Mouse (Mus musculus) CD4-positive helper T cell, adult 2 months (primary cell): ENCODE data around the gene Tmem9b.

Experiments used
- DNase-seq: peaks from one replicate; pipeline ENCODE4 v3.0.0-alpha.2; 2012; ENCODE audit warnings: low read depth, missing footprints, low spot score

The Tmem9b gene

DNA sequence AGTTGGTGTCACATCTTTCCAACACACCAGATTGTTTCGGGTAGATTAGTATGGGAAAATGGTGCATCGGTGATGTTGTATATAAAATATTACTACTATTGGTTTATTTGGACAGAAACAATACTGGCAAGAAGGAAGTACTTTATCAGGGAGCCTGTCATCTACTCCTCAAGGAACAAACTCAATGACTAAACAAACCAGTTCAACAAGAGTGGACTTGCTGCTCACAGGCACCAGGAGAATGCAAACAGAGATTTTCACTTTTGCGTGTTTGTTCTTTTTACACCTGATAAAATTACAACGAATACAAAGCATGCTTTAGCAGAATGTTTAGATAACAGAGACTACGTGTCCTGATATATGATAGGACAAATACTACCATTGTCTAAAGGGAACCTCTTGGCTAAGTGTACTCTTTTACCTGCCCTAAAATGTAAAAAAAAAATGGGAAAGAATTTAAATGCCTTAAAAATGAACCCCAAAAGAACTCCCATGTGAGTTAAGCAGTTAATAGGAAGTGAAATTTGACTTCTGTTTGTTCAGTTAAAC is 12.8 kb downstream of the Tmem9b start:
- DNase-seq, result no peak

DNA sequence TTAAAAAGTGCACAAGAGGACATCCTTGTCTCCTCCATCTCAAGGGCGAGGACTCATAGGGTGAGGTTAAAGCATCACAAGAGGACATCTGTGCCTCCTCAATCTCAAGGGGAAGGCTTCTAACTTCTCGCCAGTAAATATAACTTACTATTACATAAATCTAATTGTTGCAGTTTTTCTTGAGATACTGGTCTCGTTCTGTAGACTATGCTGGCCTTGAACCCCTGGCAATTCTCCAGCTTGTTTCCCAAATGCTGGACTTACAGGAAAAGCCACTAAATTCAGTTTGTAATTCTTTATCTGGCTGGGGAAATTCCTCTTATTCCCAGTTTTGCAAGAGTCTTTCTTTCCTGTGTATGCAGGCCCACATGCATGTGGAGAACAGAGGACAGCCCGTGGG is 17.9 kb downstream of the Tmem9b start:
- no peak for DNase-seq

DNA sequence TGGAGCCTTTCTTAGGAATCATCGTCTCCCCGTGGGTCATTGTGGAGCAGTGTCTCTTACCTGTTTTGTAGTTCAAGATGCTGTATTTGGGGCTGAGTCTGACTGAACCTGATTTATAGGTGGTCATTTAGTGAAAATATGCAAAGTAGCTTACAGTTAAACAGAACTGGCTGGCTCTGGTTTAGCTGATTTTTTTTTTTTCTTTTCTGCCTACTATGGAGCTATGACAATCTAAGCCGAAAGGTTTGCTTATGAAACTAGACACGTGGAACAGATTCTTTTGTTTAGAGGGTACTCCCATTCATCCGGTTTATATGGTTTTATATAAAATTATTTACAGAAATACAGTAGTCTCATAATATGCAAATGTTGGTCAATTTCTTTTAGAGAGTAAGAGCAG is 21.0 kb downstream of the Tmem9b start, which contains the start of gene Ascl3:
TSS of gene Ascl3 (minus strand) at position 101 of the 400 bp plus-strand sequence.
- DNase-seq, result no peak

DNA sequence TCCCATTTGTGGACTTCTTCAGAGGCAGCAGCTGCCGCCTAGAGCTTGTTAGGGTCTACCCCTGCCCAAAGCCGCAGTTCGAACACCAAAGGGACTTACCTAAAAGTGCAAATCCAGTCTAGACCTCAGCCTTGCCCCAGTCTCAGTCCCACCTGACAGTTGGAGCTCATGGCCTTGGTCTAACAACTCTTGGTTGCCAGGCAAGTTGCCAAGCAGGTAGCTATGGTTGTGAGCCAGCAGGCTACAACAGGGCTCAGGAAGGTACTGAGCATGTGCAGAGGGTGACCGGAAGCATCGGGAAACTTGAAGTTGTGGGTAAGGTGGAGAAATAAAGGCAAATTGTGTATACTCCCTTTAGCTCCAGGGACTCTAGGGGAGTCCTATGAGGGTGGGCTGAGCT is 29.0 kb downstream of the Tmem9b start, which contains the start of gene BC051019:
TSS of gene BC051019 (minus strand) at position 154 of the 400 bp plus-strand sequence.
- DNase-seq, result no peak

DNA sequence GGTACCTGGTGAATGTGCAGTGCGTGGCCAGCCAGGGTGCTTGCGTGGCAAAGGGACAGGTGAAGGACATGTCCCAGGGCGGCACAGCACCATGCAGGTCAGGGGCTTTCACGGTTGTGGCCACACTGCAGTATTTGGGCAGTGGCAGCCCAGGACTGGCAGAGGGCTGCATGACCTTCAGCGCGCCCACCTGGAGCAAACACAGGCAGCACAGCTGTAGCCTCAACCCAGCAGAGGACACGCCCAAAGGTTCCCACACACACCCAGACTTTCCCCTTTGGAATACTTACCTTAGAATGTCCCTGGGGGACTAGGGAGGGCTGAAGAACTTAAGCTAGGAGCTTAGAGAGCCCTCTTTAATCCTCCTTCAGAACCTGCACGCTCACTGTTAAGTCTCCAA is 29.6 kb downstream of the Tmem9b start:
- DNase-seq, result no peak

DNA sequence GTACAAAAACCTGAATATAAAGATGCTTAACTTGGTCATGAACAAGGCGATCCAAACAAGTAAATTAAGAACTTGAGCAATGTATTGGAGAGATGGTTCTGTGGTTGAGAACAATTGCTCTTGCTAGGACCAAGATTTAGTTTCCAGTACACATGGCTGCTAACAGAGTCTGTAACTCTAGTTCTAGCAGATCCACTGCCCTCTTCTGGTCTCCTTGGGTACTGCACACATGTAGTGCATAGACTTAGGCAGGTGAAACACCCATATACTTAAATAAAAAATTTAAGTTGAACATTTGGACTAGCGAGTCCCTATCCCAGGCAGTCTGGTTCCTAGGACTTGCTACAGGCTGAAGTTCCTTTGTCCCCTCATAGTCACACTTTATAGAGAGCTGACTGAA is 30.1 kb downstream of the Tmem9b start:
- DNase-seq, result no peak

DNA sequence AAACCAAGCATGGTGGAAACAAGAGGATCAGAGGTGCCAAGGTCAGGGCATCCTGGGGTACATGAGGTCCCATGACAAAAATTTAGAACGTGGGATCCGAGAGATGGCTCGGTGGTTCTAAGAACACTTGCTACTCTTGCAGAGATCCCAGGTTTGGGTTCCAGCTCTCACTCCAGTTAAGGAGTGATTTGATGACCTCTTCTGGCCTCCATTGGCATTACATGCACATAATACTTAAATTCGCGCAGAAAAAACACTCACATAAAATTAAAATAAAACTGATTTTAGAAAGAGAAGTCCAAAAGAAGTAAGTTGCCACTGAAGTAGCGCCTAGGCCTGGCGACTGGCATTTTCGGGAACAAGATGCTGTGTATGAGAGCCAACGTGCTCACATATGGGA is 33.4 kb downstream of the Tmem9b start:
- DNase-seq, result no peak

DNA sequence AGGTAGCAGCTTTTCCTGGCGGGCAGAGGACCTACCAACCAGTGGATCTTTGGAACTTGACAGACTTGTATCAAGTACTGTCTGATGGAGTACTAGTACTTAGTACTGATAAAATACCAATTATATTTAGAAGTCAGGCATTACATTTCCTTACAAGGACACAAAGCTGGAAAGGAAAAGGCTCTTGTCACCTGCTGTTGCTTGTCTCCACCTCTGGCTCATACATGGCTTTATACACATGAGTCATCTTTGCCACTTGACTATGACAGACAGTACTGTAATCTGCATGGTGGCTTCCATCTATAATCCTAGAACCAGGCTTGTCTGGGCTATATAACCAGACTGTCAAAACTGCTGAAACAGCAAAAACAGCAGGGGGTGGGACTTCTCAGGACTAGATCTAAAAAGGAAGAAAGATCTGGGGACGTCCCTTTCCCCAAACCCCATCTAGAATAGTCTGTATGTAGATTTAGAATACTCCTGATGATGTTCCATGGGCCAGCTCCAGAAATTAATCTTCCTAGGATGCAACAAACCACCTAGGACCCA is 39.2 kb downstream of the Tmem9b start:
- DNase-seq, result no peak

DNA sequence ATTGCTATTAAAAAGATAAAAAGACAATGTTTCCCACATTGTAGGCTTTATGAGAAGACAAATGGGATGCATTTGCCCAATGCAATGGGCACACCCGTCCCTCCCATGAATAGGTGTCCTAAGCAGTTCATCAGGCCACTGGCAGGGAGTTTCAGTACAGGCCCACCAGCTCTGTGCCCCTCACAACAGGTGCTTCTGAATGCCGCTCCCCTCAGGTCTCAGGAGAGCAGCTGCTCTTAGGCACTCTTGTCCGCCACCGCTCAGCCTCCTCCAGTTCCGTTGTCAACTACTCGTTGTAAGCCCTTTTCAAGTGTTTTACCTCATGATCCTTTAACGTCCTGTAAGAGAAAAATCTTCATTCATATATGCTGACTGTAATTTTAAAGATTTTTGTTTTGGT is 40.5 kb downstream of the Tmem9b start:
- DNase-seq, result no peak

DNA sequence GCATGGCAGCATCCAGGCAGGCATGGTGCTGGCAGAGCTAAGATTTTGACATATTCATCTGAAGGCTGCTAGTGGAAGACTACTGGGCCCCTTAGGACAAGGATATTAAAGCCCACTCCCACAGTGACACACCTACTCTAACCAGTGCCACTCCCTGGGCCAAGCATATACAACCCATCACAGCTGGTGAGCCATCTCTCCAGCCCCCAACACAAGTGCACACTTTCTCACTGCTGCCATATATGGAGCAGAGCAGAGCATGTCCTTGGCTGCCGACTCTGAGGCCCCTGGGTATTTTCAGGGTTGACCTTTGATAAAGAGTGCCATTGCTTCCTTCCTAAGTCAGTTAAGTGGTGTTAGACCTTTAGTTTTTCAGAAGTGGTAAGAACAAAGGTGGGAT is 42.6 kb downstream of the Tmem9b start:
- no peak for DNase-seq

DNA sequence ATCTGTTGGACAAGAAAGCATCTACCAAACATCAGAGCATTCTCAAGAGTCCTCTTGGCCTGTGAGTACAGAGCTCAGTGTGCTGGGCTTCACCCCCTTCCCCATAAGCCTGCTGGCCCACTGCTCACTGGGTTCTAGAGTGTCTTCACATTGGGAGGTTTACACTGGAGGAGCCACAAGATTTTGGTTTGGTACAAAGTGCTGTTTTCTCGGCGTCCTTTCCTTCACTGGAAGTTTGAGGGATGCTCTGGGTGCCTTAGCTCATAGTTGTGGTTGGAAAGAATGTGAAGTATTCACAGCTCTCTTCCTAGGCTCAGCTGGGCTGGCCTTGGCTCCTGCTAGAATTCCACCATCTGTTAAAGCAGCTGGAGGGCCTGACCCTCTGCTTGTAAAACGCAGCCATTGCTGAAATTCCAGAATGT is 43.7 kb downstream of the Tmem9b start:
- no peak for DNase-seq

DNA sequence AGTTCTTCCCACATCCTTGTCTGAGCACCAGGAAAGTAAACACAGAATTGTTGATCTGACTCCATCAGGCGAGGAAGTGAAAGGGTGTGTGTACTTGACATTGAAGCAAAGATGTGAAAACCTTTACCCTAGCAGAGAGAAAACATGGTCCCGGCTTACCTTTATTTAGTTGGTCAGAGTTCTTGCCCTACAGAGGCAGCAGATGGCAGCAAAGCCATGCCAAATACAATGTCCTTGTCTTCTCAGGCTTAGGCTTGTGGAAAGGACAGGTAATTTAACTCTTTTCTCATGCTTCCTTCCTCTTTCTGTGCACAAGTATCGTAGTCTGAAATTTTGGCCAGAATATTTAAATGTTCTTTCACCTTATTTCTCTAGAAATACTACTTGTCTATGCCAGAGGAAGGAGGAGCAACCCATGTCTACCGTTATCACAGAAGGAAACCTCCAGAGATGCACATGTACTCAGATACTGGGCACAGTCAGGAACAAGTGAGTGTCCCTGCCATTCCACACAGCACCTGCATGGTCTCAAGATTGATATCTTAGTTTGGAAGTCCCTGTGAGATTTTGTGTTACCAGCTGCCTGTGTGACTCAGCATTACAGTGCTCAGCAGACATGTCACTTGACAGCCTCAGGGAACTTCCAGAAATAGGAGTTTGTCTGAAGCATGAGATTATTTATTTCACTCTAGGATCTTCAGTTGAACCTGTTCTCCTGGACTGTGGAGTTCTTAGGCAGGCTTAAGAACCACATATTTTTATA is 45.5 kb downstream of the Tmem9b start:
- peak; percentile 72 for DNase-seq

DNA sequence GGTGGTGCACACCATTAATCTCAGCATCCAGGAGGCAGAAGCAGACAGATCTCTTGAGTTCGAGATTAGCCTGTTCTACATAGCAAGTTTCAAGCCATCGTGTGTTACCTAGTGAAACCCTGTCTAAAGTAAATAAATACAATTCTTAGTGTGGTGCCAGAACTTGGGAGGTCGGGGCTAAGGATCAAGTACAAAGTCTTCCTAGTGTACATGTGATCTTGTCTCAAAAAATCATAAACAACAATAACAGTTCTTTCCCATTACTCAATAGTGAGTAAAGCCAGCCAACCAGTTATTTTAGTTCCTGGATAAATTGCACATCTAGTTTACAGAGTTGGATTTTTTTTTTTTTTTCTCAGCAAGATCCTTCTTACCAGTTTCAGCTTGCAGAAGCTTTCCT is 48.2 kb downstream of the Tmem9b start:
- no peak for DNase-seq

DNA sequence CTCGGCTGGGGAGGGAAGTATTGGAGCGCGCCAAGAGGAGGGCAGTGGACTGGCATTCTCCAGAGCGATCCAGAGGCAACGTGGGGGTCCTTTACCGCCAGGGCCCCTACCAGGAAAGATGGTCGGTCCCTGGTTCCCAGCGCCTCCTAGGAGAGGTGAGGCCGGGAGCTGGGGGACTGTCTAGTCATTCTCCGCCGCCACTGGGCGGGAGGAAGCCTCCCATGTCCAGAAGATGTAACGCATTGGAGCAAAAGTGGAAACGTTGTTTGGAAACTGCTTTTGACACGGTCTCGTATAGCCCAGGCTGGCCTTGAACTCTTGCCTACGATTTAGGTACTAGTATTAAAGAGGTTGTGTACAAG is 48.7 kb downstream of the Tmem9b start:
- no peak for DNase-seq

DNA sequence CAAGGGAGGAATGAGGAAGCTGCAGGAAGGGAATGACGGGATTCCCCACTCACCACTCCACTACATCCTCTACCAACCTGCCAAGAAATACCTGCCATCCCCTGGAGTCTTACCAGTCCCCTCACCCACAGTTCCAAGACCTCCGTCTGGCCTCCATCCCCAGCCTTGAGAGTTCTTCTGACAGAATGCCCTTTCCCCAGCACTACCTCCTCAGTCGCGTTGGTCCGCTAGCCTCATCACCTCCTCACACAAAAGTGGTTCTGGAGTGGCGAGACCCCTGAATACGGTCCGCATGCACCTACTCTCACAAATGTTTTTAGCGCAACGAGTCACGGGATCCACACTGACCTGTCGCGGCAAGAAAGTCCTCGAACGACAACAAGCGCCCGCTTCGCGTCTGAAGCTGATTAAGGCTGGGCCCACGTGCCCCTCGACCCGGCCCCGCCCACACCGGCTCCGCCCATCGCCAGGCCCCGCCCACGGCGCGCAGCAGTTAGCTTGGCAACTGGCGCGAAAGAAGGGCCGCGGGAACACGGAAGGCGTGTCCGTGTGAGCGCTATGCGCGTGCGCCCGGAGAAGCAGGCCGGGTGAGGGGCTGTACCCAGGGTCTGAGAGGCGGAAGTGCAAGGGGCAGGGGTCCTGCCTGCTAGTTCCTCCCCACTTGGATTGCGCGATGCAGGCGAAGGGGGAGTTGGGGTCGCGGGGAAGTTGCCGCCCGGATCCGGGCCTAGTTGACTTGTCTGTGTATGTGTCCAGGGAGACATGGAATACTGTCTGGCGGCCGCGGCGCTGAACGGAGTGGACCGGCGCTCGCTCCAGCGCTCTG is 49.3 kb downstream of the Tmem9b start, which contains the start of the genes St5 and Akip1:
TSS of gene St5 (minus strand) at position 416 of the 826 bp plus-strand sequence.
TSS of gene Akip1 (plus strand) at position 501 of the 826 bp plus-strand sequence.
- peak; percentile 95 for DNase-seq

DNA sequence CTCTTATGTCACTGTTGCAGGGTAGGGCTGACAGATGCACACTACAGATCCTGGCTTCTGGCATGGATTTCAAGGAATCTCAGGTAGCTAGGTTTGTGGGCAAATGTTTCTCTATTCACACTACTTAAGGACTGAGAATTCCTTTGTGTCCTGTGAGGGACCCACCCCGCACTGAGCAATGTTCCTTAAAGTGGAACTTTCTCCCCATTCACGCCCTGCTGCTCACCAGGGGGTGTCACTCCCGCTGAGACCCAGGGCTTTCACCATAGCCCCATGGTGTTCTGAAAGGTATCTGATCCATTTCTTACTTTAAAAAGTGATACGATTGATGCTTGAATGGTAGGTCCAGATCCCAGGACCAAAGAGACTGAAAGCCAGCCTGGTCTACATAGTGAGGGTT is 50.0 kb downstream of the Tmem9b start:
- DNase-seq, result no peak

DNA sequence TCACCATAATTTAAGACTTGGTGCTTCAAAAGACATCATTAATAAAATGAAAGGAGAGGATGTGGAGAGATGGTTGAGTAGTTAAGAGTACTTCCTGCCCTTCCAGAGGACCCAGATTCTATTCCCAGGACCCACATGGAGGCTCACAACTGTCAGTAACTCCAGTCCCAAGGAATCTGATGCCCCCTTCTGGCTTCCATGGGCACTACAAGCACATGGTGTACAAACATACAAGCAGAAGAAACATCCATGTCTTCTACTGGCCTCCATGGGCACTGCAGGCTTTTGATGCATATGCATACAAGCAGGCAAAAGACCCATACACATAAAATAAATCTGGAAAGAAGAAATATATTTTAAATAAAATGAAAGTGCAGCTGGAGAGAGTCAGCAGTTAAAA is 52.5 kb downstream of the Tmem9b start:
- no peak for DNase-seq

DNA sequence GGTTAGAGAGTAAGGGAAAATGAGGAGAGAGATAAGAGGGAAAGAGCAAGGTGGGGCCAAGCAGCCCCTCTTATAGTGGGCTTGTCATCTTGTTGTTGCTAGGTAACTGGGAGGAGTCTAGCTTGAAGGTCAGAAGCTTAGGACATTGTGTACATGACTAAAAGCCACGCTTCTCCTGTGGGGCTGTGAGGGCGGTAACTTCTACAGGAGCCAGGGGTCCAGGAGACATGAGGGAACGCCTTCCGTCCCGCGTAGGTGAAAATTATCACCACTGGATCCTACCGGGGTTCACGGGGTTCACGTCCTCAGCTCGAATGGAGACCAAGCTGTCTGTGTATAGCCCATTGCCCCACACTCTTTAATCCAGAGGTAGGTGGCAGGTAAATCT is 57.3 kb downstream of the Tmem9b start:
- no peak for DNase-seq

DNA sequence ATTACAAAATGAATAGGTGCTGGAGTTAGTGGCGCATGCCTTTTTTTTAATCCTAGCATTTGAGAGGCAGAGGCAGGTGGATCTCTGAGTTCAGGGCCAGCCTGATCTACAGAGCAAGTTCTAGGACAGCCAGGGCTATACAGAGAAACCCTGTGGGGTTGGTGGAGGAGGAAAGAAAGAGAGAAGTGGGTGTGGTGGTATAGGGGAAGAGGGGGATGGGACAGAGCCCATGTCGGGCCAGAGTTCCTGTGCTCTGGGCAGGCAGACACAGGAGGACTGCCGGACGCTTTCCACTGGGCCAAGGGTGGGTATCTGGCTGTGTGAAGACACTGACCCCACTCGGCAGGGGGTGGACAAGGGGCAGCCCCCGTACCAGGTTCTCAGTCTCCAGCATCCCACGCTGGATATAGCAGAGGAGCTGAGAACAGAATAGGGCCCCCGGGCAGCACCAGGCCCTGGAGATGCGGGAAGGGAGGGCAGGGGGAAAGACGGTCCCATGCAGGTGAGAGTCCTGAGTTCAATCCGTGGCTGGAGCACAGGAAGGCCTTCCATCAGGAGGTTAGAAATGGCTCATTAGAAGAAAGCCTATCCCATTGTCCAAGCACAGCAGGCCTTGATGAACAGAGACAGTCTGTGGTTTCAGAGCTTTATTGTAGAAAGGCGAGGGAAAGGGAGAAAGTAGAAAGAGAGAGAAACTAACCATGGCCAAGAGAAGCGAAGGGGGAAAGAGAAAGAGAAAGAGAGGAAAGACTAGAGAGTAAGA is 57.9 kb downstream of the Tmem9b start:
- no peak for DNase-seq

DNA sequence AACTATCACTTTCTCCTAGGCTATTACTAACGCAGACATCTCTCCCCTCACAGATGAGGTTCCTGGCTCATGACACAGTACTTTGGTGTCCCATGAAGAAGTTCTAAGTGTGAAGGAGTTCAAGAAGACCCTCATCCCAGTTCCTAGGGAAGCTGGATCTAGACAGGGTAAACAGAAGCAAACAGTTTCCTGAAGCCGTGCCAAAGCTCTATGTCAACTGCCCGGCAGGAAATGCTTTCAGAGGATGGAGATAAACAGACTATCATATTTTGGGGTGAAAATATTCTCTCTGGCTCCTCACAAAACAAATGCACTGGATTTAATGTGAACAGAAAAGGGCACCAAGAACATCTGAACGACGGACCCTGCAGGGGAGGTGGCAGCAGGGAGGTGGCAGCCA is 61.7 kb downstream of the Tmem9b start:
- DNase-seq, result no peak

DNA sequence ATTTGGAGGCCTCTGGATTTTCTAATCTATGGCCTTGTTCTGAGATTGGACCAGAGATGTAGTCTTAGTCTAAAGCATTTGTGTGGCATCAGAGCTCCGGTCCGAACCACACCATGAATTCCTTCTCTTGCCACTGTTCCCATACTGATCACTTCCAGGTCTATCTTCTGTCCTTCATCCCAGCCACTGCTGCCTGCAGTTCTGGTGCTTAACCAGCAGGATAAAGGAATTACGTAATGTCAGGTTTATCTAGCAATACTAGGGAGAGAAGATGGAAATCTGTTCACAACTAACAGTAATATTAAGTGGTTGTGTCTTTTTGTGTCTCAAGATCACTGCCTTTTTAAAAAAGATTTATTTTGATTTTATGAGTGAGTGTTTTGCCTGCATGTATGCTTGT is 62.6 kb downstream of the Tmem9b start:
- DNase-seq, result no peak
